Mouse (Mus musculus) kidney, embryonic 14.5 days (tissue): ENCODE data around the gene Ankdd1a. TPM values are rescaled to one million over a fixed set of nuclear protein-coding genes. Genes with fewer than 3 reads are reported as not detected.
A peak's percentile ranks its signal among the peaks of the same experiment; 100 is the strongest.

Experiments
- ATAC-seq: fragments of 200-750 bp; cut with Nextera tagmentation; 2 replicates; pipeline ENCODE4 v1.8.0; 2017; ENCODE audit warnings: moderate number of reproducible peaks, mild to moderate bottlenecking, moderate TSS enrichment, moderate library complexity; ENCODE audit not compliant: low FRiP score, low TSS enrichment
- H3K27ac ChIP-seq: fragments of 300-500 bp; sonication (generic); 2 replicates; pipeline ENCODE4 v1.5.1; 2014; ENCODE audit warnings: low read depth, mild to moderate bottlenecking, low read length, moderate library complexity, mixed read lengths
- H3K27me3 ChIP-seq: fragments of 300-500 bp; sonication (generic); 2 replicates; pipeline ENCODE4 v1.6.1; 2014; ENCODE audit warnings: mild to moderate bottlenecking, low read length; ENCODE audit not compliant: control insufficient read depth, insufficient read depth
- H3K36me3 ChIP-seq: fragments of 300-500 bp; sonication (generic); 2 replicates; pipeline ENCODE4 v1.6.1; 2014; ENCODE audit warnings: low read length, mixed read lengths; ENCODE audit not compliant: control insufficient read depth, insufficient read depth
- H3K4me1 ChIP-seq: fragments of 300-500 bp; sonication (generic); 2 replicates; pipeline ENCODE4 v1.6.1; 2014; ENCODE audit warnings: low read length, mixed read lengths; ENCODE audit not compliant: control insufficient read depth, insufficient read depth
- H3K4me2 ChIP-seq: fragments of 300-500 bp; sonication (generic); replicated peaks from 2 replicates; pipeline ENCODE4 v1.6.1; 2014; ENCODE audit warnings: low read depth, mild to moderate bottlenecking, low read length
- H3K4me3 ChIP-seq: fragments of 300-500 bp; sonication (generic); 2 replicates; pipeline ENCODE4 v1.5.1; 2014; ENCODE audit warnings: mild to moderate bottlenecking, low read length
- H3K9ac ChIP-seq: fragments of 300-500 bp; sonication (generic); 2 replicates; pipeline ENCODE4 v1.6.1; 2014; ENCODE audit warnings: low read depth, mild to moderate bottlenecking, low read length, moderate library complexity
- H3K9me3 ChIP-seq: fragments of 300-500 bp; sonication (generic); 2 replicates; pipeline ENCODE4 v1.6.1; 2016; ENCODE audit warnings: low read length; ENCODE audit not compliant: control insufficient read depth
- WGBS: fragments of 180-500 bp; shearing (Covaris S2); extraction: QIAGEN DNeasy Blood & Tissue Kit; methylation state at CpG from one replicate; pipeline ENCODE4 v1.1.7; 2014; 5-methylcytosine and 5-hydroxymethylcytosine counted together
- polyA plus RNA-seq: library from polyadenylated mRNA; unstranded; fragments of >200 nt; fragmentation: Nextera tagmentation; extraction: Ambion mirVana; gene quantifications from 2 replicates; pipeline ENCODE4 v1.2.1, GENCODE M21; 2014

Gene Ankdd1a
- polyA plus RNA-seq, 1 experiment from 2014 or later = not detected

GRCm38 (mm10) chr9:65462544-65462943 lies 57.4 kb downstream of the Ankdd1a start:
- WGBS = 81% methylated on average over 5 of the region's 5 CpGs
- no peak overlapping the region for H3K4me2 ChIP-seq

GRCm38 (mm10) chr9:65460732-65461442 lies 59.1 kb downstream of the Ankdd1a start, which contains the start of gene Spg21:
TSS of gene Spg21 (plus strand) at chr9:65460947.
- H3K27ac ChIP-seq = peak within 1 kb of the TSS; percentile 86
- ATAC-seq = peak; percentile 98
- under 1% methylated on average over 53 of the region's 53 CpGs for WGBS

More at GRCm38 (mm10) chr9:65462544-65462943, 57.4 kb downstream of the Ankdd1a start:
- Histone ChIP-seq H3K9me3 (no peaks in the 10 kb centered on the region), H3K4me1 (peaks cover 15% of the 10 kb centered on the region), H3K4me3 (no peak overlapping the region), H3K9ac (no peak overlapping the region), H3K27me3 (no peaks in the 10 kb centered on the region), H3K36me3 (peaks cover 6% of the 10 kb centered on the region; the same call in 1 of the 2 replicates), H3K27ac (no peak overlapping the region)
- no peak for ATAC-seq

DNA sequence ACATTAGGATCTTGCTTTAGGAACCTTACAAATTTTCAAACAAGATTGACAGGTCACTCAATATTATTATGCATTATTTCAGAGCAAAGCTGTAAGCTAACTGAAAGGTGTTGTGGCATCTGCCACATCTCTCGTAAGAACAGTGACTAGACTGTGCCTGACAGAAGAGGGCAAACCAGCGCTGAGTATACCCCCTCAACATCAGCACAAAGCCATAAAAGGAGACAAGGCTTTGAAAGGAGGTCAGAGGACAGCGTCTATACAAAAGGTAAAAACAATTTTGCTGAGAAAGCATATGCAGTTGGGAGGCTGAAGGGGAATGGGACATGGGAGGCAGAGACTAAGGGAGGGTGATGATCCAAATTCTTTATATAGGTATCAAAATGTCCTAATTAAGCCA lies 59.8 kb downstream of the Ankdd1a start:
- Histone ChIP-seq H3K27ac (peak overlapping the region; percentile 86), H3K9ac (0 out of 2 replicates have a peak overlapping the region, but pooled peaks have one; percentile 84), H3K4me3 (peak overlapping the region; percentile 96; the same call in 1 of the 2 replicates), H3K27me3 (no peaks in the 10 kb centered on the region), H3K9me3 (no peaks in the 10 kb centered on the region), H3K4me1 (peaks cover 15% of the 10 kb centered on the region), H3K36me3 (no peaks in the 10 kb centered on the region), H3K4me2 (peak overlapping the region; percentile 67)
- WGBS = 28% methylated on average over 3 of the region's 3 CpGs
- 0 out of 2 replicates have a peak, but pooled peaks have one; percentile 10 for ATAC-seq

More at GRCm38 (mm10) chr9:65460732-65461442, 59.1 kb downstream of the Ankdd1a start, which contains the start of gene Spg21:
- peak within 1 kb of the TSS; percentile 67 for H3K4me2 ChIP-seq
- H3K4me1 ChIP-seq = peaks cover 15% of the 10 kb centered on the region
- H3K9me3 ChIP-seq = no peaks in the 10 kb centered on the region
- H3K9ac ChIP-seq = peak within 1 kb of the TSS; percentile 84
- H3K36me3 ChIP-seq = peaks cover 1% of the 10 kb centered on the region; the same call in 1 of the 2 replicates
- H3K27me3 ChIP-seq = no peaks in the 10 kb centered on the region
- peak within 1 kb of the TSS; percentile 96 for H3K4me3 ChIP-seq

- WGBS = 99% methylated on average over 2 of the region's 2 CpGs
- H3K4me3 ChIP-seq = no peak overlapping the region
- no peaks in the 10 kb centered on the region for H3K36me3 ChIP-seq
- ATAC-seq = no peak
- H3K9me3 ChIP-seq = no peaks in the 10 kb centered on the region
- H3K9ac ChIP-seq = no peak overlapping the region
- H3K27me3 ChIP-seq = no peaks in the 10 kb centered on the region
- H3K27ac ChIP-seq = no peak overlapping the region
- no peak overlapping the region for H3K4me2 ChIP-seq
- H3K4me1 ChIP-seq = peaks cover 15% of the 10 kb centered on the region
These were observed 61.0 kb downstream of the Ankdd1a start for GRCm38 (mm10) chr9:65458975-65459374.

GRCm38 (mm10) chr9:65447951-65448350 lies 72.0 kb downstream of the Ankdd1a start:
- Histone ChIP-seq H3K36me3 (peaks cover 51% of the 10 kb centered on the region), H3K27me3 (no peaks in the 10 kb centered on the region), H3K4me1 (no peaks in the 10 kb centered on the region), H3K4me3 (no peak overlapping the region), H3K9ac (no peak overlapping the region), H3K4me2 (no peak overlapping the region), H3K9me3 (no peaks in the 10 kb centered on the region), H3K27ac (no peak overlapping the region)
- WGBS = 85% methylated on average over 6 of the region's 6 CpGs
- no peak for ATAC-seq

- WGBS = 91% methylated on average over 4 of the region's 4 CpGs
- no peak overlapping the region for H3K9ac ChIP-seq
- H3K27me3 ChIP-seq = no peaks in the 10 kb centered on the region
These were observed 75.3 kb downstream of the Ankdd1a start for GRCm38 (mm10) chr9:65444692-65445091.

More at GRCm38 (mm10) chr9:65444692-65445091, 75.3 kb downstream of the Ankdd1a start:
- Histone ChIP-seq H3K36me3 (peaks cover 59% of the 10 kb centered on the region), H3K9me3 (no peaks in the 10 kb centered on the region), H3K4me2 (no peak overlapping the region), H3K4me3 (no peak overlapping the region), H3K27ac (no peak overlapping the region), H3K4me1 (no peaks in the 10 kb centered on the region)
- no peak for ATAC-seq

Other genes with a start within 250 kb of the Ankdd1a start
- gene Clpx, start 225.9 kb downstream of the Ankdd1a start, polyA plus RNA-seq = 38.9 and 51.1 TPM in 2 replicates
- 15.0 and 15.2 TPM in 2 replicates for gene Pdcd7, start 174.1 kb downstream of the Ankdd1a start, polyA plus RNA-seq
- 0.62 TPM in 1 of 2 replicates, not detected in the other for gene Ubap1l, start 159.2 kb downstream of the Ankdd1a start, polyA plus RNA-seq
- 1.3 and 1.4 TPM in 2 replicates for gene Kbtbd13, start 128.5 kb downstream of the Ankdd1a start, polyA plus RNA-seq
- gene Rasl12, start 121.7 kb downstream of the Ankdd1a start, polyA plus RNA-seq = 8.2 and 11.7 TPM in 2 replicates
- 0.53 and 0.59 TPM in 2 replicates for gene Slc51b, start 97.2 kb downstream of the Ankdd1a start, polyA plus RNA-seq
- gene Mtfmt, start 84.4 kb downstream of the Ankdd1a start, polyA plus RNA-seq = 18.1 and 22.0 TPM in 2 replicates
- 114 and 116 TPM in 2 replicates for gene Spg21, start 59.2 kb downstream of the Ankdd1a start, polyA plus RNA-seq
- gene Plekho2, start 59.8 kb upstream of the Ankdd1a start, polyA plus RNA-seq = 10.8 and 14.1 TPM in 2 replicates
- gene Pif1, start 67.0 kb upstream of the Ankdd1a start, polyA plus RNA-seq = 9.7 and 12.5 TPM in 2 replicates
- 22.4 and 29.1 TPM in 2 replicates for gene Rbpms2, start 109.5 kb upstream of the Ankdd1a start, polyA plus RNA-seq
- gene Oaz2, start 147.8 kb upstream of the Ankdd1a start, polyA plus RNA-seq = 194 and 204 TPM in 2 replicates